Mouse (Mus musculus): ENCODE measurements around the gene Krtap28-13.

The Krtap28-13 gene

GRCm38 (mm10) chr1:83096935-83097334 is 36.2 kb downstream of the Krtap28-13 start:
- no peak for DNase-seq (ENCODE audit: low read depth)

- DNase-seq (ENCODE audit: low read depth), result no peak
These were observed 38.4 kb downstream of the Krtap28-13 start for GRCm38 (mm10) chr1:83099160-83099559.

- no peak for DNase-seq (ENCODE audit: low read depth)
These were observed 38.9 kb downstream of the Krtap28-13 start for GRCm38 (mm10) chr1:83099580-83100137.

GRCm38 (mm10) chr1:83101891-83102290 is 41.2 kb downstream of the Krtap28-13 start:
- DNase-seq (ENCODE audit: low read depth), result no peak

GRCm38 (mm10) chr1:83105464-83105863 is 44.7 kb downstream of the Krtap28-13 start:
- DNase-seq (ENCODE audit: low read depth), result no peak

- no peak for DNase-seq (ENCODE audit: low read depth)
These were observed 46.8 kb downstream of the Krtap28-13 start for GRCm38 (mm10) chr1:83107410-83107978.

- no peak for DNase-seq (ENCODE audit: low read depth)
These were observed 50.3 kb downstream of the Krtap28-13 start for GRCm38 (mm10) chr1:83110992-83111391.
